Mouse (Mus musculus): ENCODE measurements around the gene Midn.

GRCm38 (mm10) chr10:80142530-80142925 is 5.5 kb upstream of the Midn start:
- TF ChIP-seq CTCF (IDR thresholded peaks at IDR 0.05; ENCODE audit: borderline replicate concordance, insufficient read depth, low read length) (no peak), POLR2A (IDR thresholded peaks at IDR 0.05; ENCODE audit: low read depth, low read length) (no peak)
